Mouse (Mus musculus) adrenal gland, postnatal 25 days (tissue): ENCODE data around the gene Vmn1r212. TPM values are rescaled to one million over a fixed set of nuclear protein-coding genes. Genes with fewer than 3 reads are reported as not detected.
"Not testable (repeated sequence)": the region's sequence is repeated elsewhere in the genome, so short reads cannot be mapped to it uniquely, and the experiment has no call there.

Source experiments
- DNase-seq: peaks from one replicate; pipeline ENCODE4 v3.0.0; 2021; ENCODE audit warnings: mixed read lengths
- long read RNA-seq: library from polyadenylated mRNA; stranded (forward); transcript quantifications from one replicate; pipeline ENCODE4 v2.0.0, GENCODE M21; 2021
- total RNA-seq: library from RNA; stranded (reverse); gene quantifications from 2 replicates; pipeline ENCODE4 v1.2.3, GENCODE M21; 2021

Vmn1r212 gene
- not detected in 2 replicates for total RNA-seq
- long read RNA-seq: 0 reads

GRCm38 (mm10) chr13:22884105-22884504, at the start of gene Vmn1r212:
TSS of gene Vmn1r212 (minus strand) at chr13:22884205.
- no peak for DNase-seq

GRCm38 (mm10) chr13:22879257-22879656, 4.7 kb downstream of the Vmn1r212 start:
- no peak for DNase-seq

- no peak for DNase-seq
Measured at GRCm38 (mm10) chr13:22857461-22857860, 26.5 kb downstream of the Vmn1r212 start, which contains the start of gene Vmn1r211. TSS of gene Vmn1r211 (minus strand) at chr13:22857561.

GRCm38 (mm10) chr13:22854760-22855159, 29.2 kb downstream of the Vmn1r212 start:
- DNase-seq: no peak

GRCm38 (mm10) chr13:22846798-22847197, 37.2 kb downstream of the Vmn1r212 start:
- DNase-seq: no peak

- not testable (repeated sequence) for DNase-seq
Measured at GRCm38 (mm10) chr13:22844304-22844703, 39.7 kb downstream of the Vmn1r212 start.

Other genes with a start within 250 kb of the Vmn1r212 start
- gene Vmn1r207-ps, start 154.6 kb downstream of the Vmn1r212 start, total RNA-seq: not detected in 2 replicates
- not detected in 2 replicates for gene Vmn1r208, start 106.8 kb downstream of the Vmn1r212 start, total RNA-seq
- gene Vmn1r209, start 74.5 kb downstream of the Vmn1r212 start, total RNA-seq: 0.06 TPM in 1 of 2 replicates, not detected in the other
- not detected in 2 replicates for gene Vmn1r210, start 52.9 kb downstream of the Vmn1r212 start, total RNA-seq
- gene Vmn1r211, start 26.6 kb downstream of the Vmn1r212 start, total RNA-seq: not detected in 2 replicates
- not detected in 2 replicates for gene Vmn1r213, start 123.5 kb upstream of the Vmn1r212 start, total RNA-seq
- gene Vmn1r214, start 146.2 kb upstream of the Vmn1r212 start, total RNA-seq: not detected in 2 replicates
- gene Vmn1r215, start 183.8 kb upstream of the Vmn1r212 start, total RNA-seq: not detected in 2 replicates
- not detected in 2 replicates for gene Vmn1r217, start 234.0 kb upstream of the Vmn1r212 start, total RNA-seq
- not detected in 2 replicates for gene Vmn1r218, start 248.9 kb upstream of the Vmn1r212 start, total RNA-seq